Mouse (Mus musculus): ENCODE measurements around the gene Kdm1a. TPM values are rescaled to one million over a fixed set of nuclear protein-coding genes. Genes with fewer than 3 reads are reported as not detected.

Gene Kdm1a
- 10 to 100 TPM; 45.5 to 57.8 (median 49.5) TPM for total RNA-seq (2022)

DNA sequence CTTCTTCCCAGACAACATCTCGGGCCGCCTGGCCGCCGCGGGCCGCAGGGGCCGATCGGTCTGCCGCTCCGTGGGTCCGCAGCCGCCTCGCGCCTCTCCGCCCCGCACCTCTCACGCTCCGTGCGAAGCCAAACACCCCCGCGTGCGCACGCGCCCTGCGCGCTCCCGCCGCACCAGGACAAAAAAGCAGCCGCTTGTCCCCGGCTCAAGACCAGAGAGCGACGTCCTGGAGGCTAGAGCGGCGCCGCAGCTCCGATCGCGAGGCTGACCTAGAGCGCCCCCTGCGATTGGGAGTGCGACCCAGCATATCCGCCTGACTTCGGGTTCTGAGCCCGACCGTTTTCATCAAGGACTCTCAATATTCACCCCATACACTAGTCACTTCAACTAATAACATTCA is at the start of gene Kdm1a:
Gene Kdm1a, minus strand, starts transcription at position 156 of the 400 bp plus-strand sequence.
- DNase-seq: peak; percentile 90

DNA sequence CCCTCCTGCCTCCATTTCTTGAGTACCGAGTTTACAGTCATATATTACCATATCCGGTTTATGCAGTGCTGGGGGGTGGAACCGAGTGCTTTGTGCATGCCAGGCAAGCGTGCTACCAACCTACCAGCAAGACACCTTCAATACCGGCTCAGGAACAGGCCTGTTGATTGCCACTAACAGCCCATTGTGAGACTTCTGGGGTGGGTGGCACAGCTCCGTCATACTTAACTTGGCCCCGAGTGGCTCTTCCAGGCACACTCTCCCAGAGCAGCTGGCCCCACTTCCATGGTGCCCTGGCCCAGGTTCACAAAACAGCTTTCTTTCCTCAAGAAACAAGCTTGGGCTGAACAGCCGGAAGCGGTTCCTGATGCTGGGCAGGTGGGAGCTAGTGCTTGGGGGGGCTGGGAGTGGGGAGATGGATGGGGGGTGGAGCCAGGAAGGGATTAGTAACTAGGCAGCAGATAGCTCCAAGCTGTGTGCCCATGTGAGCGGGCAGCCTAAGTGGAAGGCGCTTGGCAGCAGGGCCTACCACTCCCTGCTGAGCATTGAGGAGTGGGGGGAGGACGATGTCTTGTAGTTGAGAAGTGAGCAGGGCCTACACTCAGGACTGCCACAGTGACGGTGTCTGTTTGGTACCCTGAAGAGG is 49.5 kb upstream of the Kdm1a start:
- DNase-seq: no peak

DNA sequence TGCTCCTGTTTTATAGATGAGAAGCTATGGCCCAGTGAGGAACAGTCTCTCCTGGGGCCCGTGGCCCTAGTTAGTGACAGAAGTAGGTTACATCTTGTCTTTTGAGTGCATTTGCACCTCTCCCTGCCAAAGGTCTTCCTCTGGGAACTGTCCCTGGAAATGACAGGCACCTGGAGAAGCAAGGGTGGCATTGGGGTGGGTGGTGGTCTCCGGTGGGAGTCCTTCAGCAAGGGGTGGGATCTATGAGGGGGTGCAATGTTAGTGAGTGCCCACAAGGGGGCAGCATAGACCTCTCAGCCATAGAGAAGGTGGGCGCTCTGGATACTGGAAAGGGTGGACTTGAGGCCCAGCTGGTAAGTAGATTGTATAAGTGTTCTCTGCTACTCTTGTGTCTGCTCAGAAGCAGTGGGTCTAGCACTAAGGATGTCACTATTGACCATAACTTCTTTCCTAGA is 48.9 kb upstream of the Kdm1a start:
- no peak for DNase-seq

DNA sequence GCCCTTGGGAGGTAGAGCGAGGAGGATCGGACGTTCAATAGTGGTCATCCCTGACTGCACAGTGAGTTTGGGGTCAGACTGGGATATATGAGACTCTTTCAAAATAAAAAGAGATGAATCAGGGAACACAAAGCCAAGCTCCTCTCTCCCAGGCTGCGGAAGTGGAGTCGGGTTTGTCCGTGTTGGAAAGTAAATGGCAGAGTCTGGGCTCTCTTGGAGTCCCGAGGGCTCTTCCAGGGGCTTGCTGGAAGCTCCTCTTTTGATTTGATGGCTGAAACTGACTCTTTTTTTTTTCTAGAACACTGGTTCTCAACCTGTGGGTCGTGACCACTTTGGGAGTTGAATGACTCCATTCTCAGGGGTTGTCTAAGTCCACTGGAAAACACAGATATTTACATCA is 47.7 kb upstream of the Kdm1a start:
- no peak for DNase-seq

DNA sequence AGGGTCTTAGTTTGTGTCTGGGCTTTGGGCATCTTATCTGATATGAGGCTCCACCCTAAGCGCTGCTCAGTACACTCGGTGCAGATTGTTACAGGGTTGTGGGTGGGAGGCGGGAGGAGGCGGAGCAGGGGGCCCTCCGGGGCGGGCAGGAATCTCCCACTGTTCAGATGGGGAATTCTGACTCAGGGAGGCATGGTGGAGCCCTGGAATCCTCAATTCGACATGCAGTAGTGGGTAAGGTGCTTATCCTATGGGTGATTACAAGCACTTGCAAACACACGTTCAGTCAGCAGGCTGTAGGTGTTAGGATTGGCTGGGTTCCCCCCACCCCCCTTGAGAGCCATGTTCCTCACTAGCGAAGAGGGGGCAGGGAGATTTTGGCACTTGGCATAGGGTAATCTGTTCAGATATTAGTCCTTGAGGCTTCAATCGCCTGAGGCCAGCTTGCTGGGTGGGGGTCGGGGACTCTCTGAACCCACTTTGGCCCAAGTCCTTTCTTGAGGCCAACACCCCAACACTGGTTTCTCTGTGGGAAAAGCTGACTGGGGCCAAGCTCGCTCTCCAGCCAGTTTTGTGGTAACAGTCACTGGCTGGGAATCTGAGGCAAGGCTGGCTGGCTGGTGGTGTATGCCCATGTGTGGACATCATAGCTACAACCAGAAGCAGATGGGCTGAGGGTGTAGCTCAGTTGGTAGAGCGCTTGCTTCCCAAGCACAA is 47.1 kb upstream of the Kdm1a start:
- no peak for DNase-seq

DNA sequence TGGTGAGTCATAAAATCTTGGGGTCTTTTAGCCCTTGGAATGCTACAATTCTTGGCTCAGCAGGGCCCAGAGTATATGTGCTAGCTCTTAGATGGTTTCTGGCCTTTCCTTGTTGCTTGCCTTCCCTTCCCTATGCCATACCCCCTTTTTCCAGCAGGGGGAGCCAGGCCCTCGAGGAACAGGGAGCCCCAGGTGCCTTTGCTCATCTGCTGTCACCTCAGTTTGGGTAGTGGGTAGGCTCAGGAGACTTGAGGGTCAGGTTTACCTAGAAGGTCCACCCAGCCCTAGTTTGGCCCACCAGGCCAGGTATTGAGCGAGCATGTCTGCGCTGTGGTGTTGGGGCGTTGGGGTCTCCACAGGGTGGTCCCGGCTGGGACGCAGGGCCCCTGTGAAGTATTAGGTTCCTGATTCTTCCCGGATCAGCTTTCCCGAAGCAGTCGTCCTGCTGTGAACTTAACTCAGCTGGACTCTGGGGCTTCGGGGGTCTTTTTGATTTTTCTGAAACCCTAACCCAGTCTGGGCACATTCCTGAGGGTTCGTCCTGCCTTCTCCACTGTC is 46.5 kb upstream of the Kdm1a start:
- DNase-seq: peak; percentile 46

DNA sequence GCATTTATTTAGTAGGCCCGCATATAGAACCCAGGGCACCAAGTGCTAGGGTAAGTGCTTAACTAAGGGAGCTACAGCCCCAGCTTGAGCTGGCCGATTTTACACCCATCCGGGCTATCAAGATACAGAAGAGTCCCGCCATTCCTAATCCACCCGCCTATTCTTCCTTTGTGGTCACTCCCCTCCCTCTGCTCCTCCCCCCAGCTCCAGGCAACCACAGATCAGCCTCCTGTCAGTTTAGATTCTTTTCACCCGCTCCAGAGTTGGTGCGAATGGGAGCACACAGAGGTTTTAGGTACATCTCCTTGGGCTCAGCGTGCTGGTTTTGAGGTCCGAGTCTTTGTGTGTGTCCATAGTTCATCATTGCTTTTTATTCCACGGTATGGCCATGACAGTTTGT is 36.4 kb upstream of the Kdm1a start:
- no peak for DNase-seq

DNA sequence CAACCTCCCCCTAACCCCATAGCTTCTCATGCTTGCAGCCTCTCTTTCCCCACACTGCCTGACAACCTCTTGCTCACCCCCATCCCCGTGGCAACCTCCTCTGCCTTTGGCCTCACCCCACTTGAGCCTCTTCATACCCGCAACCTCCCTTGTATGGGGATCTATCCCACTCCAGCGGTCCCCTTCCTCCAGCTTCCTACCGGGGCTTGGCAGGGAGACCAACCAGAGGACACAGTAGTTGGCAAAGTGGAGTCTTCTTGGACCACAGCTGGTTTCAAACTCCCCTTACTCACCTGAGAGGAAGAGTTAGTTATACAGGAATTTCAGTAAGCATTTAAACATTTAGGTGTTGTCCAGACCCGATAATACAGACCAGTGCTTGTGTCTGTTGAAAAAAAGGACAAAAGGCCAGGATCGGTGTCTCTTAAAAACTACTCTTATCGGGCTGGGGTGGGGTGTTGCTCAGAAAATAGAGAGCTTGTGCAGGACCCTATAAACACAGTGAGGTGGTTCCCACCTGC is 35.8 kb upstream of the Kdm1a start:
- no peak for DNase-seq

DNA sequence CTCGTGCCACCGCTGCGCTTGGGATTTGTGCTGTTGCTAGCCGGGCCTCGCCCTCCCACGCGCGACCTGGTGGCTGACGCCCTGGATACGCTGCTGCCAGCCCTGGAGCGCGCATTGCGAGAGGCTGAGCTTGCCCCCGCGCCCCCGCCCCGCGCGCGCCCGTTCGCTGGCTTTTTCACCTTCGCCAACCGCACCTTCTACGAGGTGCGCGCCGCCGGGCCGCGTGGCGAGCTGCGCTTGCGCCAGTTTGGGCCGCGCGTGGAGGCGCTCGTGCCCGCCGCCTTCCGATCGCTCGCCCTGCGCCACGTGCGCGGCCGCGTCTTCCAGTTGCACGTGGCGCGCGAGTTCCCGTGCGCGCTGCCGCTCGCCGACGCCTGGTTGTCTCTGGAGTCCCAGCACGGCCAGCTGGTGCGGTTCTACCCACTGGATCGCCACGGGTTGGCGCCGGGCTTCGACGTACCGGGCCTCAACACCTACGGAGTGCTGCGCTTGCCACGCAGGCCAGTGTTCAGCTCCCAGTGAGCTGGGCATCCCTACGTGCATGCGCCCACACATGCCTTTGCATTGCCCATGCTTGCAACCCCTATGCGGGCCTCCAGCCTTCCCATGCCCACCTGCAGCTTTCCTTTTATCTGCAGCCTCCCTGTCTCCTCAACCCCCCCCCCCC is 35.2 kb upstream of the Kdm1a start:
- DNase-seq: no peak

DNA sequence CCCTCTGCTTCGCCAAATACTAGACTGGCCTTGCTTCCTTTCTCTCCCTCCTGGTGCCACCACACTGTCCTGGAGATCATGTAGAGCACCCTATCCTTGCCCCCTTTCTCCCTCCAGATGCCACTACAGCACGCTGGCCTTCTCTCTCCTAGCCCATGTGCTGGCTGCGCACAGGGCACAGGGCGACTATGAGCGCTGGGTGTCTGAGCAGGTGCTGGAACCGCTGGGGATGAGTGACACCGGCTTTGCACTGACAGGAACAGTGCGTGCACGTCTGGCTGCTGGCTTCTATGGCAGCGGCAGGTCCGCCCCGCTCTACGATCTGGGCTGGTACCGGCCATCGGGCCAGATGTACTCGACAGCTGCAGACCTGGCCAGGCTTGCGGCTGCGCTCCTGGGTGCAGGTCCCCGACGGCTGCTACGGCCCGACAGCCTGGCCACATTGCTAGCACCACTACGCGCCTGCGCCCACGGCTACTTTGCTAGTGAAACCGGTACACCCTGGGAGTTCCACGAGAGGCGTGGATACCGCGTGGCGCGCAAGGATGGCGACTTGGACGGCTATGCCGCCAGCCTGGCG is 34.5 kb upstream of the Kdm1a start:
- no peak for DNase-seq

DNA sequence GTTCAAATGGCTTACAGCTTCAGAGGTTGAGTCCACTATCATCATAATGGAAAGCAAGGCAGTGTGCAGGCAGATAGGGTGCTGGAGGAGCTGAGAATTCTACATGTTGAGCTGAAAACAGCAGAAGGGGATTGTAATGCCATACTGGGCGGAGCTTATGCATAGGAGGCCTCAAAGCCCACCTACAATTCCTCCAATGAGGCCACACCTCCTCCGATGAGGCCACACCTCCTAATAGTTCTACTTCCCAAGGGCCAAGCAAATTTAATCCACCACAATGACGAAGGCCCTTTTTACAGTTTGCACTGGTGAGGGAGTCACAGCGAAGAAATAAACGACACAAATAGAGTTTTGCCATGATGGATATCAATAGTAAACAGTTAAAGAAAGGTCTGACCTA is 34.0 kb upstream of the Kdm1a start:
- no peak for DNase-seq

DNA sequence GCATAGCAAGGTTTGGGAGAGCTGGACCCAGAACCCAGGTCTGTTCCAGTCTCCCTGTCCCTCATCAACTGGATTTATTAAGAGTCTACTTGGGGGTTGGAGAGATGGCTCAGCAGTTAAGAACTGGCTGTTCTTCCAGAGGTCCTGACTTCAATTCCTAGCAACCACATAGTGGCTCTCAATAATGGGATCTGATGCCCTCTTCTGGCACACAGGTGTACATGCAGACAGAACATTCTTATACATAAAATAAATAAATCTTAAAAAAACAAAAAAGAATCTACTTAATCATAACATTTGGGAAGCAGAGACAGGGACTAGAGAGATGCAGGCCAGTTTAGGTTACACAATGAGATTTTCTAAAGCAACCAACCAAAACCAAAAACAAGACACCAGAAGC is 33.5 kb upstream of the Kdm1a start:
- DNase-seq: no peak

DNA sequence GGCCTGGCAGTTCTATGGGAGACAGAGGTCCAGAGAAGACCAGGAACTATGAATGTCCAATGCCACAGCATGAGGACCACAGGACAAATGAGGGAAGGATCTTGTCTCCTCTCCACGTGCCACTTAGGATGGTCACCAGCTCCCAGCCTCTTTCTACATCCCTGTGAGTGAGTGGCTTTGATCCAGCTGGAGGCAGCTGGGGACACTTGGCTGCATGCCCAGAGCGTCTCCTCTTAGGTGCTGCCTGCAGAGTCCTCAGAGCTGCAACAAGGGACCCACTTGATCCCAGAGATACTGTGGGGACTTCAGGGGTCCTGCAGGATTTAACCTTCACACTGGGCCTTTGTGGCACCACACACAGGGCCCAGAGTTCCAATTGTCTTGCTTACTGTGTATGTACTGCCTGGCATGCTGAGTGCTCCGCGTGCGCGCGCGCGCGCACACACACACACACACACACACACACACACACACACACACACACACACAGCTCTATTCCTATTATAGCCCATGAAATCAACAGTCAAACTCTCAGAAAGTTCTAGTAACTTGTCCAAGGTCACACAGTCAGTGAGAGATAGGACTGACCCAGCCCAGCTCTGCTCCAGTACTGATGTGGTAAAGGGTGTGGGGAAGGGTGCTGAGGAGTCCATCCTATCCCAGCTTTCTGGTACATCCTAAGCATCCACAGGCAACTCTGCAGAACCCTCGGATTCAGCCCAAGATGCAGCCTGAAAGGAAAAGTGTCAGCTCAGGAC is 28.9 kb upstream of the Kdm1a start:
- DNase-seq: peak; percentile 58

DNA sequence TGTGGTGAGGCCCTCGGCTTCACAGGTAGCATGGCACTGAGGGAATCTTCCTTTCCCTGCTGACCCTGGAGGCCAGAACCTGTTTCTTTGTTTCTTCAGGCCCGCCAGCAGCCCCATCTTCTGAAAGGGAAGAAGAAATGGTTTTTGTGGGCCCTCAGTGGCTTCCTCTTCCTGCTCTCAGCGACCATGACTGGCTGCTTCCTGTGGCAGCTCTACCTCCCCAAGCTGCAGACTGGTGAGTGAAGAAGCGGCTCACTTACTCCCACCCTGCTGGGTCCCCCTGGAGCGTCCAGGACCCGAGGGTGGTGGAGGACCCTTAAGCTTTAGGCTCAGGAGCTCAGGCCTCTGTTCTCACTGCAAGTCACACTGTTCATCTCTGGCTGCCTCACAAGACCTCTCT is 24.1 kb upstream of the Kdm1a start:
- DNase-seq: no peak

DNA sequence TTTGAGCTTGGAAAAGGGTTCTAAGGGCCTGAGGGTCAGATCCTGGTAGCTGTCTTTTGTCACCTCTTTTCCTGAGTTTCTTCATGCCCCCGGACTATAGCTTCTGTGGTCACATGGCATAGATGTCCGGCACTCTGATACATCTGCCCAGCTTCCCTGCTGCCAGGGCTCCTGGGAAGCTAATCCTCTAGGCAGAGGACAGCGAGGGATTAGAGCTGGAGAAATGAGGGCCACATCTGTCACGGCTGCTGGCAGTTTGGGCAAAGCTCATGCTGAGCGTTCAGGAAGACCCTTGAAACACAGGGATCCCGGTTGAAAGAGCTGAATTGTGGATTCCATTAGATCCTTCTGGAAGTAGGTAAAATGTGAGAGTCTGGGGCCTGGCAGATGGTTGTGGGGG is 19.9 kb upstream of the Kdm1a start, which contains the start of gene Lactbl1:
Gene Lactbl1, plus strand, starts transcription at position 234 of the 400 bp plus-strand sequence.
- DNase-seq: no peak

DNA sequence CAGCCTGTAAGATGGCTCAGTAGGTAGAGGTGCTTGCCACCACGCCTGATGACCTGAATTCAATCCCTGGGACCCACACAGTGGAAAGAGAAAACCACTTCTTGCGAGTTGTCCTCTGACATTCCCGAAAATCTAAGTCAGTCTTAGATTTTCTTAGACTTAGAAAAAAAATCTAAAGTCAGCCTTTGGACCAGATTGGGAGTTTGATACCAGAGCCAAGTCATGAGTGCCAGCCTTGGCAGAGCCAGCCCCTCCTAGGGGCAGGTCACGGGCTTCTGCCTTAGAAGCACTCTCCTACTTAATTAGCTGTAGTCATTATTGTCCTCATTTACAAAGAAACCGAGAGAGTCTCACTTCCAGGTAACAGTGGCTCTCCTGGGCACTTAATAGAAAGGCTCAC is 19.4 kb upstream of the Kdm1a start:
- DNase-seq: no peak

DNA sequence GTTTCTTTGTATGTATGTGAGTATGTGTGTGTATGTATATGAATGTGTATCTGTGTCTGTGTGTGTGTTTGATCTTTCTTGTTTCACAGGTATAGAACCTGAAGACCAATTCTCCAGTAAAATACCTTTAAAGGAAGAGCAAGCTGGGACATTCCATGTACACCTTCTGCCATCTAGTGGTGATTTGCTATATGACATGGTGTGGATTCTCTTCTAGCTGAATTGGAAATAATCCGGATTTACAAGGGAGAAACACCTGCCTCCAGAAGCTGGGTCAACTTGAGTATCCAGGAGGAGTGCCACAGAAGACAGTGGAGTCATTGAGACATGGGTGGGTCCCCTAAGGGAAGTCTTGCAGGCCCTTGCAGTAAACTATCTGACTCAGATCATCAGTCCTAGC is 18.8 kb upstream of the Kdm1a start:
- DNase-seq: no peak

DNA sequence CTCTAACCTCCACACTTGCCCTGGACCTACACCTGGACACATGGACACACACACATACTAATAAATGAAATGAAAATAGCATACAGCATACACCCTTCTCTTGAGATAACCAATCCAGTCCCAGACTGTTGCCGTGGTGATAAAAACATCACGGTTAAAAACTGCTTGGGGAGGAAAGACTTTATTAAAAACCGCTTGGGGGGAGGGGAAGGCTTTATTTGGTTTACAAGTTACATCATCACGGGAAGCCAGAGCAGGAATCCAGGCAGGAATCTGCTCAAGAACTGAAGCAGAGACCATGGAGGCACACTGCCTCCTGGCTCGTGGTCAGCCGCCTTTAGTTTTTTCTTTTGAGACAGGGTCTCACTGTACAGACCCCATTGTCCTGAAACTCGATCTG is 11.1 kb upstream of the Kdm1a start:
- no peak for DNase-seq

DNA sequence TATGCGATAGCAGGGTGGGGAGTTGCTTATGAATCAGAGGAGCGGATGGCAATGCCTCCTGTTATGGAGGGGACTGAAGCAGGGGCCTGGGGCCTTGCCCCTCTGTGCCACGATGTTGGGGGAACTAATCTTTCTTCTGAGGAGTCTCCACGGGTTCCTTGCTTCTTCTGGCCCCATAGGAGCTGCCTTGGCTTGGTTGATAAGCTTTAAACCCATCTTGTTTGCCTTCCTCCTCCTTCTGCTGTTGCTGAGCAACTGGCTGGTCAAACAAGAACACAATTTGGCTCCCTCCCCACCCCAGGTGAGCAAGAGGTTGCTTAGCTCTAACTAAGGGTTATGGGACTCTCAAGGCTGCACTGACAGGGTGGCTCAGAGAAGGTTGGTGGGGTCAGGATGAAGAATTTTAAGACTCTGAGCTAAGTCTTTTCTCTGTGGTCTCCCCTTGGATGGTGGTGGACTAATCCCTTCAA is 7.9 kb upstream of the Kdm1a start, which contains the start of gene Tex46:
Gene Tex46, plus strand, starts transcription at position 51 of the 470 bp plus-strand sequence.
- DNase-seq: no peak

DNA sequence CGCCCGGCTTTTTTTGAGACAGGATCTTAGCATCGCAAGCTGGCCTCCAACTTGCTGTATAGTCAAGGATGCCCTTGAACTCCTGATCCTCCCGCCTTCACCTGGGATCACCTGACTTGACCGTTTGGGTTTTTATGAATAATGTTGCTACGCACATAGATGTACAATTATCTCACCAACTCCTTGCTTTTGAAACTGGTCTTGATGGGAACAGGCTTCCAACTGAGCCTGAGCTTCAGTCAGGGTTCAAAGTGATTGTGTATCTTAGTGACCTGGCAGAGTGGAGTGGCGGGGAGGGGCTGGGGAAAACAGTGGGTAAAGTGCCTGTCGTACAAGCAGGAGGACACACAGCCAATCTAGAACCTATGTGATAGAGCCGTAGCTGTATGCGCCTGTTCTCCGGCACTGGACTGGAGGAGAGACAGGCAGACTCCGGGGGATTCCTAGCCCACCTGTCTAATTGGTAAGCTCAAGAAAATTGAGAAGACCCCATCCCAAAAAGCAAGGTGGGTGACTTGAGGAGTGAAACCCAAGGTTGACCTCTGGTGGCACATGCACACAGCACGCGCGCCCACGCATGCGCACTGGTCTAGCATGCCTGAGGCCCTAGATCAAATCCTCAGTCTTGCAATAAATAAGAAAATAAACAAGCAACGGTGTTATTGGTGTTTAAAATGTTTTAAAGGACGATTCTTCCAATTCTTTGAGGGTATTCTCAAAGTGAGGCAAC is 3.4 kb upstream of the Kdm1a start:
- no peak for DNase-seq

DNA sequence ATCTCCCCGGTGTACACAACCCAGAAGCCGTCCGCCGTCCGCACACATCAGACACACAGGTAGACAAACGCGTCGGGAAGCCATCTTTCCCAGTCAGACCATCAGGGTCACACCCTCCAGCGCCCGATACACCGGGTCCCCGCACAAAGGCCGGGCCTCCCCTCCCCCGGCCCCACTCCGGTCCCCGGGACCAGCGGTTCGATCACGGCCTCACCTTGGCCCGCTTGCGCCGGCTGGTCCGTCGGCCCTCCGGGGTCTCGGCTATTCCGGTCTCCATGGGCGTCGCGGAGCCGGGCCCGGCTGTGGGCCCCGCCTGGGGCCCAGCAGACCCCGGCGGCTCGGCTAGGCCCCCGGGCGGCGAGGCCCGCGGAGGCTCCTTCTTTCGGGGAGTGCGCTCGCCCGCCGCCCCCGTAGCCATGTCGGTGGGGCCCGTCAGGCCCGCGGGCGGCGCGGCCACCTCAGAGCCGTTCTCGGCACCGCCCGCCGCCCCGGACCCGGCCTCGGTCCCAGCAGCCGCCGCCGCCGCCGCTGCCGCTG is 437 bp downstream of the Kdm1a start:
- DNase-seq: peak; percentile 26

All from adrenal gland, adult 8-10 months (tissue).